Mouse (Mus musculus): ENCODE results near the gene Olfr1349.
"Not testable (repeated sequence)": the region's sequence is repeated elsewhere in the genome, so short reads cannot be mapped to it uniquely, and the experiment has no call there.

Gene Olfr1349

DNA sequence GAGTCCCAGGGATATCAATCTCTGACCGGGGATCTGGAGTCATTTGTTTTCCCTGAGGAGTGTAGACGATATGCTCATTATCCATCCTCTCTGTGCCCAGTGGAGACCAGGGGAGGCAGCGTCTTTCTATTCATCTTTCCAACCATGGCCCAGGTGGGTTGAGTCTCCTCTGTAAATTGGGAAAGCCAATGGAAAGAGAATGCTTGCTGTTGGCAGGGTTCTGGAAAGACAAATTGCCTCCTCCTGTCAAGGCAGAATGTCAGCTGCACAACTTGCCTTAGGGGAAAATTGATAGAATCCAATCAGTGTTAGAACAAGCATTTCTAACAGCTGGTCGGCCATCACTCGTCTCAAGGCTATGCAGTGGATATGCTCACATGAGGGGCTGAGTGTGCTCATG is at the start of gene Olfr1349:
TSS of gene Olfr1349 (minus strand) at position 101 of the 400 bp plus-strand sequence.
- no peaks in the 10 kb centered on the region for H3K9me3 ChIP-seq (ENCODE audit: low read length)
- TF ChIP-seq CTCF (conservative IDR thresholded peaks at IDR 0.05; ENCODE audit: low read length) (no peak), POU5F1 (IDR thresholded peaks at IDR 0.05; ENCODE audit: borderline replicate concordance, low read length) (no peak), NANOG (IDR thresholded peaks at IDR 0.05; ENCODE audit: borderline replicate concordance, low read length) (no peak)
- H3K4me3 ChIP-seq (replicated peaks; ENCODE audit: low read length) = no peak within 1 kb of the TSS
- H3K27me3 ChIP-seq (ENCODE audit: insufficient read depth, low read length) = peaks cover 4% of the 10 kb centered on the region; the same call in 1 of the 2 replicates
- H3K4me1 ChIP-seq (replicated peaks; ENCODE audit: low read depth, low read length) = no peaks in the 10 kb centered on the region
- H3K36me3 ChIP-seq (ENCODE audit: insufficient read depth, low read length) = no peaks in the 10 kb centered on the region

DNA sequence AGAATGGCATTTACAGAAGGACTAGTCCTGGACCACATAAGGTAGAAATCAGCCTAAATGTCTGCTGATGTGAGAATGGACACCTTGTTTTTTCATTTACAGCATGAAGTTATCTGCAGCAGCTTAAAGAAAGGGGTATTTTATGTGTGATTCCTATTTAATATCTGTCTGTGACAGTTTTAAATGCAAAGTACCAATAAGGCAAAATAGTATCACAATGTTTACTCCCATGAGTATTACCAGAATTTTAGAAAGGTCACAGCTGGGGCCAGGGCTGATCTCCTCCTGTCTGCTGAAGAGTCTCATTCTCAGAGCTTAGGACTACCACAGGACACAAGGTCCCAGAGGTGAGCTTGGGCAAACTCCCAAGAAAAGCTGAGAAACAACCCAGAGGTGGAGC is 41.8 kb upstream of the Olfr1349 start, which contains the start of gene Olfr1350:
TSS of gene Olfr1350 (plus strand) at position 301 of the 400 bp plus-strand sequence.
- no peaks in the 10 kb centered on the region for H3K4me1 ChIP-seq (replicated peaks; ENCODE audit: low read depth, low read length)
- H3K27me3 ChIP-seq (ENCODE audit: insufficient read depth, low read length) = no peaks in the 10 kb centered on the region
- no peak for TF ChIP-seq CTCF (conservative IDR thresholded peaks at IDR 0.05; ENCODE audit: low read length)
- no peak for TF ChIP-seq POU5F1 (IDR thresholded peaks at IDR 0.05; ENCODE audit: borderline replicate concordance, low read length)
- no peak for TF ChIP-seq NANOG (IDR thresholded peaks at IDR 0.05; ENCODE audit: borderline replicate concordance, low read length)
- H3K36me3 ChIP-seq (ENCODE audit: insufficient read depth, low read length) = no peaks in the 10 kb centered on the region
- H3K4me3 ChIP-seq (replicated peaks; ENCODE audit: low read length) = no peak within 1 kb of the TSS
- H3K9me3 ChIP-seq (ENCODE audit: low read length) = no peaks in the 10 kb centered on the region

DNA sequence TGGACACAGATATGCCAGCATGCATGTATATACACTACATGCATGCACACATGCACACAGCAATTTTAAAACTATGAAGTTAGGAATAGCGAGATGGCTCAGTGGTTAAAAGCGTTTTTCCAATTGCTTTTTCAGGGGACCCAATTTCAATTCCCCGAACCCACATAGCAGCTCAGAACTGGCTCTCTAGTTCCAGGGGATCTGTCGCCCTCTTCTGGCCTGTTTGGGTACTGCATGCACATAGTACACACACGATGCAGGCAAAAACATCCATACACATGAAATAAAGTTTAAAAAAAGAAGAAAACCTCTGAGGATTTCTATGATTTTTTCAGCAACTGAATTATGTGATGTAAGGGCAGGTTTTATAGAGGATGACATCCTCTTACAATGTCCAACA is 3.4 kb upstream of the Olfr1349 start:
- Histone ChIP-seq H3K27me3 (ENCODE audit: insufficient read depth, low read length) (no peaks in the 10 kb centered on the region), H3K4me1 (replicated peaks; ENCODE audit: low read depth, low read length) (no peaks in the 10 kb centered on the region), H3K9me3 (ENCODE audit: low read length) (no peaks in the 10 kb centered on the region), H3K4me3 (replicated peaks; ENCODE audit: low read length) (no peak overlapping the region), H3K36me3 (ENCODE audit: insufficient read depth, low read length) (no peaks in the 10 kb centered on the region)
- TF ChIP-seq CTCF (conservative IDR thresholded peaks at IDR 0.05; ENCODE audit: low read length) (peak; percentile 97), POU5F1 (IDR thresholded peaks at IDR 0.05; ENCODE audit: borderline replicate concordance, low read length) (no peak)

DNA sequence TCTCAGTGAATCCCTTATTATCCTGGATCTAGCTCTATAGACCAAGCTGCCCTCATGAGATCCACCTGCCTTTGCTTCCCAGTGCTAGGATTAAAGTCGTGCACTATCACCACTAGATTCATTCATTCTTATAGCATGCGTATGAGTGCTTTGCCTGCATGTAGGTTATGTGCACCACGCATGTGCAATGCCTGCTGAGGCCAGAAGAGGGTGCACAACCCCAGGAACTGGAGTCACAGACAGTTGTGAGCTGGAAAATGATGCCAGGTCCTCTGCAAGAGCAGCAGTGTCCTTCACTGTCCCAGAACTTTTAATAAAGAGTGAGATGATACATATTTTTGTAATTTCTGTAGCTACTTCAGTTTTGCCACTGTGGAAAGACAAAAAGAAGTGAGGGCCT is 2.3 kb upstream of the Olfr1349 start:
- Histone ChIP-seq H3K36me3 (ENCODE audit: insufficient read depth, low read length) (no peaks in the 10 kb centered on the region), H3K27me3 (ENCODE audit: insufficient read depth, low read length) (no peaks in the 10 kb centered on the region), H3K4me3 (replicated peaks; ENCODE audit: low read length) (no peak overlapping the region), H3K9me3 (ENCODE audit: low read length) (no peaks in the 10 kb centered on the region), H3K4me1 (replicated peaks; ENCODE audit: low read depth, low read length) (no peaks in the 10 kb centered on the region)
- TF ChIP-seq CTCF (conservative IDR thresholded peaks at IDR 0.05; ENCODE audit: low read length) (peak; percentile 97), POU5F1 (IDR thresholded peaks at IDR 0.05; ENCODE audit: borderline replicate concordance, low read length) (no peak), NANOG (IDR thresholded peaks at IDR 0.05; ENCODE audit: borderline replicate concordance, low read length) (no peak)

DNA sequence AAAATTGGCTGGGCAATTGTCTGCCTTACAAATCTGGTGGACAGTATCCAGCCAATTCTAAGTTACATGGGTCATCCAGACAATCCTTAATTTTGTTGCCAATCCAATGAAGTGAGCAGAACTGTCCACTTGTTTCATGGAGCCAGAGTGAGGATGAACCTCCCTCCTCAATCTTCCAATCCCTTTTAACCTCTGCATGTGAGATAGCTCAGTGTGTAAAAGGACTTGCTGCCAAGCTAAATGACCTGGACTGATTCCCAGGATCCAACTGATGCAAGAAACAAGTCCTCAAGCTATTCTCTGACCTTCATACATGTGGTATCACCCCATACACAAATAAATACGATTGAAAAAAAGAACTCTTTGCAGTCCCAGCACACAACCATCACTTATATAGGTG is 1.1 kb downstream of the Olfr1349 start:
- no peaks in the 10 kb centered on the region for H3K4me1 ChIP-seq (replicated peaks; ENCODE audit: low read depth, low read length)
- TF ChIP-seq NANOG (IDR thresholded peaks at IDR 0.05; ENCODE audit: borderline replicate concordance, low read length) (no peak), CTCF (conservative IDR thresholded peaks at IDR 0.05; ENCODE audit: low read length) (no peak), POU5F1 (IDR thresholded peaks at IDR 0.05; ENCODE audit: borderline replicate concordance, low read length) (no peak)
- H3K27me3 ChIP-seq (ENCODE audit: insufficient read depth, low read length) = peaks cover 8% of the 10 kb centered on the region
- H3K36me3 ChIP-seq (ENCODE audit: insufficient read depth, low read length) = no peaks in the 10 kb centered on the region
- H3K4me3 ChIP-seq (replicated peaks; ENCODE audit: low read length) = no peak overlapping the region
- no peaks in the 10 kb centered on the region for H3K9me3 ChIP-seq (ENCODE audit: low read length)

DNA sequence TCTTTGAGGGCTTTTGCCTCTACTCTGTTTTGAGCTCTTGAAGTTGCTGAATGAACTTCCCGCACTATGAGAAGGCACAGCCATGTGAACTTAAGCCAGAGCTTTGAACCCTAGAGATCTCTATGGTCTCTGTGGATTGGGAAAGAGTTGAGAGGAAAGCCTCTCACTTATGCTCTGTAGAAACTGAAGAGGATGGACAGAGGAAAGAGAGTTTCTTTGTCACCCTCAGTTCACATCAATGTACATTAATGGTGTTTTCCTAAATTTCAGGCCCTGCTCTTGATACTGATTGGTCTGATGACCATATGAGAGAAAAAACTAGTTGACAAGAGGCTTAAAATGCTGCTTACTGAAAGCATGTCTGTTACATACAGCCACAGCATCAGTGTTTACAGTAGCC is 14.1 kb downstream of the Olfr1349 start, which contains the start of gene Olfr1348:
TSS of gene Olfr1348 (minus strand) at position 101 of the 400 bp plus-strand sequence.
- TF ChIP-seq POU5F1 (IDR thresholded peaks at IDR 0.05; ENCODE audit: borderline replicate concordance, low read length) (no peak), CTCF (conservative IDR thresholded peaks at IDR 0.05; ENCODE audit: low read length) (no peak), NANOG (IDR thresholded peaks at IDR 0.05; ENCODE audit: borderline replicate concordance, low read length) (no peak)
- H3K4me3 ChIP-seq (replicated peaks; ENCODE audit: low read length) = no peak within 1 kb of the TSS
- H3K27me3 ChIP-seq (ENCODE audit: insufficient read depth, low read length) = no peaks in the 10 kb centered on the region
- H3K4me1 ChIP-seq (replicated peaks; ENCODE audit: low read depth, low read length) = no peaks in the 10 kb centered on the region
- H3K36me3 ChIP-seq (ENCODE audit: insufficient read depth, low read length) = no peaks in the 10 kb centered on the region
- H3K9me3 ChIP-seq (ENCODE audit: low read length) = no peaks in the 10 kb centered on the region

DNA sequence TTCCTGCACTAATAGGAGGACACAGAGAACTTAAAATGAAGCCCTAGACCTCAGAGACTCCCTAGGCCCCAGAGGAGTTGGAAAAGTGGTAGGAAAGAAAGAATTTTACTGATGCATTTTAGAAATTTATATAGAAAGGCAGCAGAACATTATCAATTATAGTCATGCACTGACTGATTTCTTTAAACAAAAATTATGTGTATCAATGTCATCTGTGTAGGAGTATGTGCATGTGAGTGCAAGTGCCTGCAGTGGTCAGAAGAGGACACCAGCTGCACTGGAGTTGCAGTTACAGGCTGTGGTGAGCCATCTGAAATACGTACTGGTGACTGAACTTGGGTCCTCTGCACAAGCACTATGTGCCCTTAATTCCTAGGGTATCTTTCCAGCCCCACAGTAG is 23.1 kb downstream of the Olfr1349 start, which contains the start of gene Olfr1347:
TSS of gene Olfr1347 (minus strand) at position 101 of the 400 bp plus-strand sequence.
- H3K4me3 ChIP-seq (replicated peaks; ENCODE audit: low read length) = no peak within 1 kb of the TSS
- TF ChIP-seq CTCF (conservative IDR thresholded peaks at IDR 0.05; ENCODE audit: low read length) (no peak), NANOG (IDR thresholded peaks at IDR 0.05; ENCODE audit: borderline replicate concordance, low read length) (no peak), POU5F1 (IDR thresholded peaks at IDR 0.05; ENCODE audit: borderline replicate concordance, low read length) (no peak)
- H3K9me3 ChIP-seq (ENCODE audit: low read length) = no peaks in the 10 kb centered on the region
- H3K36me3 ChIP-seq (ENCODE audit: insufficient read depth, low read length) = no peaks in the 10 kb centered on the region
- H3K27me3 ChIP-seq (ENCODE audit: insufficient read depth, low read length) = no peaks in the 10 kb centered on the region
- H3K4me1 ChIP-seq (replicated peaks; ENCODE audit: low read depth, low read length) = no peaks in the 10 kb centered on the region

DNA sequence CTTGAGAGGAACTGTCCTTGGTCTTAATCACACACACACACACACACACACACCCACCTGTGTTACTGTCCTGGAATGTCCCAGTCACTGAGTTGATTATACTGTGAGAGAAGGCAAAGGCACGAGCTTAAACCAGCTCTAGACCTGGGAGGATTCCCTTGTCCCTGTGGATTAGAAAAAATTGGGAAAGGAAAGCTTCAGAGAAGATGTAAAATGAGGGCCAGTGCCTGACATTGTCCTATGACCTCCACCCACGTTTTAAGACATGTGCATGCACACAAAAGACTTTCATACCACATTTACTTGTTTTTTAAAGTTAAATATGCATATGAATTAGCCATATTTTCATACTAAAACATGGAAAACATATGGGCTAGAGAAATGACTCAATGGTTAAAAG is 35.9 kb downstream of the Olfr1349 start, which contains the start of gene Olfr5:
TSS of gene Olfr5 (minus strand) at position 101 of the 400 bp plus-strand sequence.
- H3K36me3 ChIP-seq (ENCODE audit: insufficient read depth, low read length) = no peaks in the 10 kb centered on the region
- no peak for TF ChIP-seq CTCF (conservative IDR thresholded peaks at IDR 0.05; ENCODE audit: low read length)
- TF ChIP-seq POU5F1 (IDR thresholded peaks at IDR 0.05; ENCODE audit: borderline replicate concordance, low read length) = no peak
- TF ChIP-seq NANOG (IDR thresholded peaks at IDR 0.05; ENCODE audit: borderline replicate concordance, low read length) = no peak
- H3K27me3 ChIP-seq (ENCODE audit: insufficient read depth, low read length) = no peaks in the 10 kb centered on the region; the same call in 1 of the 2 replicates

DNA sequence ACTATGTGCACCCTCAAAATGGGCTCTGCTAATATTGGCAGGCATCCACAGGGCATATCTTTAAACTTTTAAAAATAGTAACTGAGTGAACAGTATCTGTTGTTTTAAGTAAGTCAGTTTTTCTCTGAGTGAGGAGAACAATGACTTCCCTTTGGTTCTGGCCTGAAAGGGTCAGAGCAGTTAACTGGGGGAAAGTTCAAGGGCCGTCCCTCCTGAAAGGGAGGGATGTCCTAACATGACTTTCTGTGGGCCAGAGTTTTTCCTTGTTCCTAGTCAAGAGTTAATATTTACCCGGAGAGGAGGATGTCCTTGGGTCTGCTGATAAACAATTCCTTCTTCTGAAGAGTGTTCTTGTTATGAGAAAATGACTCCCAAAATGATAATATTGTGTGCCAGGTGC is 45.1 kb downstream of the Olfr1349 start:
- H3K4me1 ChIP-seq (replicated peaks; ENCODE audit: low read depth, low read length); H3K27me3 ChIP-seq (ENCODE audit: insufficient read depth, low read length); H3K36me3 ChIP-seq (ENCODE audit: insufficient read depth, low read length); H3K9me3 ChIP-seq (ENCODE audit: low read length); H3K4me3 ChIP-seq (replicated peaks; ENCODE audit: low read length): not testable (repeated sequence)

More for the DNA sequence above, 35.9 kb downstream of the Olfr1349 start, which contains the start of gene Olfr5:
- H3K4me1 ChIP-seq (replicated peaks; ENCODE audit: low read depth, low read length) = no peaks in the 10 kb centered on the region
- no peak within 1 kb of the TSS for H3K4me3 ChIP-seq (replicated peaks; ENCODE audit: low read length)
- no peaks in the 10 kb centered on the region for H3K9me3 ChIP-seq (ENCODE audit: low read length)
